Mouse (Mus musculus) embryonic fibroblast, embryonic 13.5 days (primary cell): ENCODE measurements around the gene Col4a4. TPM values are rescaled to one million over a fixed set of nuclear protein-coding genes. Genes with fewer than 3 reads are reported as not detected.

ENCODE experiments used
- H3K27ac ChIP-seq: 2 replicates; pipeline ENCODE4 v1.5.1; 2012; ENCODE audit warnings: low read length, control low read depth, inconsistent platforms; ENCODE audit not compliant: insufficient read depth
- H3K4me1 ChIP-seq: 2 replicates; pipeline ENCODE4 v1.6.1; 2011; ENCODE audit warnings: low read length; ENCODE audit not compliant: control insufficient read depth, insufficient read depth
- H3K4me3 ChIP-seq: 2 replicates; pipeline ENCODE4 v1.5.1; 2011; ENCODE audit warnings: mild to moderate bottlenecking, control low read depth, low read length; ENCODE audit not compliant: insufficient read depth
- CTCF ChIP-seq: IDR thresholded peaks from 2 replicates; pipeline ENCODE4 v1.5.1; 2011; ENCODE audit warnings: mild to moderate bottlenecking, control low read depth, low read length, moderate library complexity, borderline replicate concordance; ENCODE audit not compliant: insufficient read depth
- POLR2A ChIP-seq: IDR thresholded peaks from 2 replicates; pipeline ENCODE4 v1.6.1; 2011; ENCODE audit warnings: low read depth, mild to moderate bottlenecking, control low read depth, low read length, moderate library complexity
- polyA plus RNA-seq: library from polyadenylated mRNA; stranded (reverse); fragments of >200 nt; gene quantifications from 2 replicates; pipeline ENCODE4 v1.2.4, GENCODE M21; 2011; ENCODE audit warnings: low read depth; ENCODE audit not compliant: missing spikeins, insufficient read length

The Col4a4 gene
- polyA plus RNA-seq: 0.09 and 0.13 TPM in 2 replicates

DNA sequence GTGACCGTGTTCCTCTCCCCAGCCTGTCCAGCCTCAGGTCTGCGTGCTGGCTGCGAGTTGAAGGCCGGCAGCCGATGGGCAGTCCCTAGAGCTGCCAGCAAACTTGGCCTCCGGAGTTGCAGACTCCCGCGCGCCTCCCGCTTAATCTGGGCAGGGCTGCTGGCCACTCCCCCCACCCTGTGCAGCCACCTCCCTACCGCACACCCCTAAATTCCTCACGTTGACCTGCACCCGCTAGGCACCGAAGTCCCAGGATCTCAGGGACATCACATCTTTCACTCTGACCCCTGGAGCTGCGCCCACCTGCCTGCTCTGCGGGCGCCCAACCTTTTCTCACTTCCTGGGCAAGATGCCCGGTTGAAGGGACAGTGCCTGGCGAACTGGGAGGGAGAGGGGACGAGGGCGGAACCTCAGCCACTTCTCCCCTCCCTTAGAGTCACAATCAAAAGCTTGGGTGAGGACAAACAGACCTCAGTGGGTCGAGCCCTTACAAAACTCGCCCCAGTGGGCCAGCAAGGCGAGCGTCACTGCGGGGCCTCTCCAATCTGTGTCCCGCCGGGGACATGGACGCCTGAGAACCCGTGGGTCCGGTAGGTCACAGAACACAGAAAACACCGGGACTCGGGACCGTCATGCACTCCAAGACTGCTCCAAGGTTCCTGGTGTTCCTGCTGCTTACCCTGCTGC, at the start of gene Col4a4, which contains the start of gene Col4a3:
TSS of gene Col4a4 (minus strand) at position 137 of the 687 bp plus-strand sequence.
TSS of gene Col4a3 (plus strand) at position 209 of the 687 bp plus-strand sequence.
- H3K4me3 ChIP-seq: peak within 1 kb of the TSS; percentile 19
- no peaks in the 10 kb centered on the region for H3K4me1 ChIP-seq
- TF ChIP-seq POLR2A: no peak
- no peak for TF ChIP-seq CTCF
- no peak within 1 kb of the TSS for H3K27ac ChIP-seq

DNA sequence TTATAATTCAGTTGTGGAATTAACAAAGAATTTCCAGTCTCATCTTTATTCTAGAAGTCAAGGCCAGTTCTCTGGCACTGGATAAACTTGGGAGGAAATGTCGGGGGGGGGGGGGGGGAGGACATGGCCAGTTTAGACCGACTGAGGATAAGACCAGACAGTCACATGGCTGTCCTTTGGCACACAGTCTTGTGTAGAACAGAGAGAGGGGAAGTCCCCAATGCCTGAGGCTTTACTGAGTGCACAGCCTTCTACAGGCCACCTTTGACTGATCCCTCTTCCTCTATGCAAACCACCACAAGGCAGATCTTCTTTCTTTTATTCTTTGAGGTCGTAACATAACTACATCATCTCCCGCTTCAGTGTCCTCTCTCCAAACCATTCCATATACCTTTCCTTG, 49.7 kb upstream of the Col4a4 start:
- Histone ChIP-seq H3K4me1 (no peaks in the 10 kb centered on the region), H3K27ac (no peak overlapping the region), H3K4me3 (no peak overlapping the region)
- no peak for TF ChIP-seq POLR2A
- TF ChIP-seq CTCF: no peak

- H3K27ac ChIP-seq: no peak overlapping the region
- H3K4me1 ChIP-seq: no peaks in the 10 kb centered on the region
- no peak overlapping the region for H3K4me3 ChIP-seq
- no peak for TF ChIP-seq POLR2A
- TF ChIP-seq CTCF: no peak
Observed at GRCm38 (mm10) chr1:82635254-82635620, 48.6 kb upstream of the Col4a4 start.

- TF ChIP-seq CTCF (no peak), POLR2A (no peak)
- no peak overlapping the region for H3K27ac ChIP-seq
- H3K4me3 ChIP-seq: no peak overlapping the region
- H3K4me1 ChIP-seq: no peaks in the 10 kb centered on the region
Observed at GRCm38 (mm10) chr1:82634545-82635253, 48.0 kb upstream of the Col4a4 start.

DNA sequence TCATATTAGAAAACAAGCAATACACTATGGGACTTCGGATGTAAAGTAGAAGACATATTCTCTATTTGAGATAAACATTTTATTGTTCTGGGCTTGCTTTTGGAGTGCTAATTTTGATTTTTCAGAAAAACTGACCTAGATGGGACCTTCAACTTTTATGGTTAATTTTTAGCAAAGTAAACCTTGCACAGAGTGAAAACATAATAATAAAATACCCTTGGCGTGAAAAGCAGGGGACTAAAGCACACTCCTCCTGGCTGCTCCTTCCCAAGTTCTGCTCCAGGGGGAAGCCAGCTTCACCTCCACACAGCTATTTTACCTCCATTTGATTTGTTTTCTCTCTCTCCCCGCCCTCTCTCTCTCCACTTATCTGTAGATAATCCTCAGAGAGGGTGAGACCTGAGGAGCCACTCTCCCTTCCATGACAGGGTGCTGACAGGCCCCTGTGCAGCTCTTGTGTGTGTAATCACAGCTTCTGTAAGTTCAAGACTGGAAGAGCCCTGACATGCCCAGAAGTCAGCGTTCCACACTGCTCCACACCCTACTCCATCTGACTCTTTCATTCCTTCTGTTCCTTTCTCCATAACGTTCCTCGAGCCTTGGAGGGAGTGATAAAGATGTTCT, 44.6 kb upstream of the Col4a4 start:
- Histone ChIP-seq H3K27ac (no peak overlapping the region), H3K4me1 (no peaks in the 10 kb centered on the region), H3K4me3 (no peak overlapping the region)
- TF ChIP-seq CTCF: no peak
- no peak for TF ChIP-seq POLR2A

GRCm38 (mm10) chr1:82629495-82629894, 42.8 kb upstream of the Col4a4 start:
- H3K27ac ChIP-seq: no peak overlapping the region
- TF ChIP-seq CTCF: no peak
- TF ChIP-seq POLR2A: no peak
- no peaks in the 10 kb centered on the region for H3K4me1 ChIP-seq
- no peak overlapping the region for H3K4me3 ChIP-seq

GRCm38 (mm10) chr1:82627652-82628051, 41.0 kb upstream of the Col4a4 start:
- TF ChIP-seq CTCF (no peak), POLR2A (no peak)
- H3K4me3 ChIP-seq: no peak overlapping the region

DNA sequence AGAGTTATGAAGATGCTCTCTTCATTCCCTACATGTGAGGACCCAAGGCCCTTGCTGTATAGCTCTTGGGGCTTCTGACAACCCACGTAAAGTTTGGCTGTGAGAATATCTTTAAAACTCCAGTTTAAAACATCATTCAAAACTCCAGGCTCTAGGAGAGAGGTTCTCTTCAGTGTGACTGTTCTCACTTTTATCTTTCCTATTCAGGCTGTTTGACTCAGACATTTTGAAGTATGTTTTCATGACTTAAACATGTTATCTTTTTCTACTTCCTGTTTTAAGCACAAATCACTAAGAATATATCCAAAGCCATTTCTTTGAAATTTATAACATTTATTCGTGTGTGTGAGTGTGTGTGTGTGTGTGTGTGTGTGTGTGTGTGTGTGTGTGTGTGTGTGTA, 38.8 kb upstream of the Col4a4 start:
- no peak overlapping the region for H3K4me3 ChIP-seq
- no peak for TF ChIP-seq CTCF
- no peak for TF ChIP-seq POLR2A
- no peaks in the 10 kb centered on the region for H3K4me1 ChIP-seq
- H3K27ac ChIP-seq: no peak overlapping the region

More at GRCm38 (mm10) chr1:82627652-82628051, 41.0 kb upstream of the Col4a4 start:
- H3K4me1 ChIP-seq: no peaks in the 10 kb centered on the region
- H3K27ac ChIP-seq: no peak overlapping the region

DNA sequence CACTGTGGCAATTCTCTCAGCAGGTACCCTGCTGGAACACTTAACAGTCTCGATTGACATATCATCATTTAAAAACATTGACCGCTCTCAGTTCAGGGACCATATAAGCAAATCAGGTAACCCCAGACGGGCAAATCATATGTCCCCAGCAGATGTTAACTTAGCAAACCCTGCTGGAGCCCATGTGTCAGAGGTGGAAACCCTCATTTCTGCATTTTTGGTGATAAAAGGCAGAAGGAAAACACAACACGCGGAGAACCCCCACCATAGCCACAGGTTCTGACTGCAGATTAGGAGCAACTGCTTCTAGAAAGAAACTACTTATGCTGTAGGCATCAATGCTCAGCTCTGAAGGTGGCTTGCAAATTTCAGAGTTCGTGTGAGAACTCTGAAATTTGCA, 38.3 kb upstream of the Col4a4 start:
- H3K27ac ChIP-seq: no peak overlapping the region
- TF ChIP-seq CTCF (no peak), POLR2A (no peak)
- H3K4me3 ChIP-seq: no peak overlapping the region
- no peaks in the 10 kb centered on the region for H3K4me1 ChIP-seq

- no peak for TF ChIP-seq POLR2A
- no peak for TF ChIP-seq CTCF
- Histone ChIP-seq H3K4me3 (no peak overlapping the region), H3K4me1 (no peaks in the 10 kb centered on the region), H3K27ac (no peak overlapping the region)
Observed at GRCm38 (mm10) chr1:82619981-82620380, 33.3 kb upstream of the Col4a4 start.
